Mouse (Mus musculus) lung, adult 18-20 months (tissue): ENCODE data around the gene Zfp462.
"Not testable (repeated sequence)": the region's sequence is repeated elsewhere in the genome, so short reads cannot be mapped to it uniquely, and the experiment has no call there.

ENCODE experiments used
- DNase-seq, 2 experiments: peaks; one replicate each; pipeline ENCODE4 v3.0.0; 2022; ENCODE audit warnings: mixed read lengths in 2 of 2

Gene Zfp462

GRCm38 (mm10) chr4:54944921-54945430, at the start of gene Zfp462:
Gene Zfp462 (plus strand): TSS chr4:54945048.
- peak in 1 of 2 experiments; percentile 37 for DNase-seq

- no peak for DNase-seq
Observed at GRCm38 (mm10) chr4:54896017-54896416, 48.8 kb upstream of the Zfp462 start.

- no peak for DNase-seq
Observed at GRCm38 (mm10) chr4:54904641-54905040, 40.2 kb upstream of the Zfp462 start.

GRCm38 (mm10) chr4:54905399-54905953, 39.4 kb upstream of the Zfp462 start:
- DNase-seq: no peak

- DNase-seq: no peak
Observed at GRCm38 (mm10) chr4:54910300-54910699, 34.5 kb upstream of the Zfp462 start.

GRCm38 (mm10) chr4:54918276-54918675, 26.6 kb upstream of the Zfp462 start:
- no peak for DNase-seq

GRCm38 (mm10) chr4:54923386-54923785, 21.5 kb upstream of the Zfp462 start:
- DNase-seq: no peak

GRCm38 (mm10) chr4:54924306-54924705, 20.5 kb upstream of the Zfp462 start:
- no peak for DNase-seq

GRCm38 (mm10) chr4:54926456-54926855, 18.4 kb upstream of the Zfp462 start:
- DNase-seq: not testable (repeated sequence)

GRCm38 (mm10) chr4:54927321-54928062, 17.4 kb upstream of the Zfp462 start:
- DNase-seq: not testable (repeated sequence)

- no peak for DNase-seq
Observed at GRCm38 (mm10) chr4:54929686-54930085, 15.2 kb upstream of the Zfp462 start.

GRCm38 (mm10) chr4:54932668-54933067, 12.2 kb upstream of the Zfp462 start:
- DNase-seq: no peak

- DNase-seq: no peak
Observed at GRCm38 (mm10) chr4:54937161-54937560, 7.7 kb upstream of the Zfp462 start.

- no peak for DNase-seq
Observed at GRCm38 (mm10) chr4:54945603-54946445, 976 bp downstream of the Zfp462 start.

GRCm38 (mm10) chr4:54946662-54947055, 1.8 kb downstream of the Zfp462 start:
- no peak for DNase-seq

- DNase-seq: no peak
Observed at GRCm38 (mm10) chr4:54947056-54947990, 2.5 kb downstream of the Zfp462 start.

GRCm38 (mm10) chr4:54947991-54948615, 3.3 kb downstream of the Zfp462 start:
- peak in 1 of 2 experiments; percentile 31 for DNase-seq

- no peak for DNase-seq
Observed at GRCm38 (mm10) chr4:54948616-54949560, 4.0 kb downstream of the Zfp462 start.

- DNase-seq: no peak
Observed at GRCm38 (mm10) chr4:54949561-54949940, 4.7 kb downstream of the Zfp462 start.

- no peak for DNase-seq
Observed at GRCm38 (mm10) chr4:54950136-54950535, 5.3 kb downstream of the Zfp462 start.

- DNase-seq: no peak
Observed at GRCm38 (mm10) chr4:54950866-54951265, 6.0 kb downstream of the Zfp462 start.
